Mouse (Mus musculus): ENCODE results near the gene Stk16. TPM values are rescaled to one million over a fixed set of nuclear protein-coding genes. Genes with fewer than 3 reads are reported as not detected.

Gene Stk16
- polyA plus RNA-seq, 1 experiment from 2014 or later, result 138 TPM

GRCm38 (mm10) chr1:75215785-75216184 lies 5.1 kb downstream of the Stk16 start:
- Histone ChIP-seq H3K27ac (no peak overlapping the region), H3K27me3 (peaks cover 54% of the 10 kb centered on the region), H3K9me3 (no peaks in the 10 kb centered on the region), H3K4me2 (replicated peaks) (no peak overlapping the region), H3K4me3 (no peak overlapping the region), H3K9ac (no peak overlapping the region), H3K4me1 (peaks cover 31% of the 10 kb centered on the region), H3K36me3 (peaks cover 41% of the 10 kb centered on the region)
- WGBS, result 90% methylated on average over 9 of the region's 9 CpGs
- ATAC-seq (ENCODE audit: low FRiP score, low read depth), result no peak

- peaks cover 23% of the 10 kb centered on the region for H3K4me1 ChIP-seq
- H3K36me3 ChIP-seq, result peaks cover 39% of the 10 kb centered on the region
- no peak overlapping the region for H3K27ac ChIP-seq
- no peak for ATAC-seq (ENCODE audit: low FRiP score, low read depth)
- peak overlapping the region; percentile 96; the same call in 1 of the 2 replicates for H3K4me2 ChIP-seq (replicated peaks)
- H3K4me3 ChIP-seq, result no peak overlapping the region
- no peaks in the 10 kb centered on the region for H3K9me3 ChIP-seq
- peaks cover 66% of the 10 kb centered on the region for H3K27me3 ChIP-seq
- H3K9ac ChIP-seq, result no peak overlapping the region
- 74% methylated on average over 13 of the region's 13 CpGs for WGBS
Observed at GRCm38 (mm10) chr1:75216797-75217585, 6.4 kb downstream of the Stk16 start.

GRCm38 (mm10) chr1:75217893-75218226 lies 7.2 kb downstream of the Stk16 start:
- Histone ChIP-seq H3K4me3 (peak overlapping the region; percentile 61), H3K27ac (no peak overlapping the region), H3K27me3 (peaks cover 72% of the 10 kb centered on the region), H3K9ac (peak overlapping the region; percentile 51), H3K4me1 (peaks cover 15% of the 10 kb centered on the region), H3K36me3 (peaks cover 32% of the 10 kb centered on the region), H3K4me2 (replicated peaks) (peak overlapping the region; percentile 96), H3K9me3 (no peaks in the 10 kb centered on the region)
- no peak for ATAC-seq (ENCODE audit: low FRiP score, low read depth)
- WGBS, result 3% methylated on average over 6 of the region's 6 CpGs

- Histone ChIP-seq H3K4me2 (replicated peaks) (peak overlapping the region; percentile 96), H3K4me3 (peak overlapping the region; percentile 61), H3K9me3 (no peaks in the 10 kb centered on the region), H3K36me3 (peaks cover 26% of the 10 kb centered on the region), H3K27me3 (peaks cover 72% of the 10 kb centered on the region), H3K27ac (no peak overlapping the region), H3K9ac (peak overlapping the region; percentile 51), H3K4me1 (peaks cover 15% of the 10 kb centered on the region)
- 1% methylated on average over 38 of the region's 38 CpGs for WGBS
- peak; percentile 64 for ATAC-seq (ENCODE audit: low FRiP score, low read depth)
Observed at GRCm38 (mm10) chr1:75218227-75219001, 7.8 kb downstream of the Stk16 start.

- Histone ChIP-seq H3K27ac (no peak overlapping the region), H3K9ac (peak overlapping the region; percentile 54), H3K27me3 (peaks cover 72% of the 10 kb centered on the region), H3K4me3 (peak overlapping the region; percentile 61), H3K4me1 (peaks cover 15% of the 10 kb centered on the region), H3K9me3 (no peaks in the 10 kb centered on the region), H3K36me3 (peaks cover 19% of the 10 kb centered on the region), H3K4me2 (replicated peaks) (peak overlapping the region; percentile 96)
- 1% methylated on average over 24 of the region's 24 CpGs for WGBS
- peak; percentile 88 for ATAC-seq (ENCODE audit: low FRiP score, low read depth)
Observed at GRCm38 (mm10) chr1:75219078-75219477, 8.4 kb downstream of the Stk16 start.

- Histone ChIP-seq H3K9me3 (no peaks in the 10 kb centered on the region), H3K36me3 (peaks cover 15% of the 10 kb centered on the region), H3K27ac (no peak within 1 kb of the TSS), H3K4me1 (peaks cover 15% of the 10 kb centered on the region), H3K4me2 (replicated peaks) (peak within 1 kb of the TSS; percentile 96), H3K4me3 (peak within 1 kb of the TSS; percentile 61), H3K27me3 (peaks cover 72% of the 10 kb centered on the region), H3K9ac (peak within 1 kb of the TSS; percentile 54)
- under 1% methylated on average over 34 of the region's 34 CpGs for WGBS
- no peak for ATAC-seq (ENCODE audit: low FRiP score, low read depth)
Observed at GRCm38 (mm10) chr1:75219531-75219930, 8.9 kb downstream of the Stk16 start, which contains the start of gene Tuba4a. TSS of gene Tuba4a (minus strand) at chr1:75219865.

GRCm38 (mm10) chr1:75221538-75221937 lies 10.9 kb downstream of the Stk16 start:
- WGBS, result 72% methylated on average over 3 of the region's 3 CpGs
- Histone ChIP-seq H3K36me3 (no peaks in the 10 kb centered on the region), H3K9ac (no peak overlapping the region), H3K4me3 (no peak overlapping the region), H3K9me3 (no peaks in the 10 kb centered on the region), H3K4me2 (replicated peaks) (no peak overlapping the region), H3K4me1 (peaks cover 15% of the 10 kb centered on the region), H3K27me3 (peaks cover 64% of the 10 kb centered on the region), H3K27ac (no peak overlapping the region)
- no peak for ATAC-seq (ENCODE audit: low FRiP score, low read depth)

GRCm38 (mm10) chr1:75222926-75223325 lies 12.3 kb downstream of the Stk16 start:
- H3K9me3 ChIP-seq, result no peaks in the 10 kb centered on the region
- H3K9ac ChIP-seq, result no peak overlapping the region
- H3K27me3 ChIP-seq, result peaks cover 50% of the 10 kb centered on the region
- H3K4me3 ChIP-seq, result no peak overlapping the region
- no peak for ATAC-seq (ENCODE audit: low FRiP score, low read depth)
- no peaks in the 10 kb centered on the region for H3K36me3 ChIP-seq
- H3K4me2 ChIP-seq (replicated peaks), result no peak overlapping the region
- H3K4me1 ChIP-seq, result peaks cover 15% of the 10 kb centered on the region
- WGBS, result 80% methylated on average over 6 of the region's 6 CpGs
- H3K27ac ChIP-seq, result no peak overlapping the region

DNA sequence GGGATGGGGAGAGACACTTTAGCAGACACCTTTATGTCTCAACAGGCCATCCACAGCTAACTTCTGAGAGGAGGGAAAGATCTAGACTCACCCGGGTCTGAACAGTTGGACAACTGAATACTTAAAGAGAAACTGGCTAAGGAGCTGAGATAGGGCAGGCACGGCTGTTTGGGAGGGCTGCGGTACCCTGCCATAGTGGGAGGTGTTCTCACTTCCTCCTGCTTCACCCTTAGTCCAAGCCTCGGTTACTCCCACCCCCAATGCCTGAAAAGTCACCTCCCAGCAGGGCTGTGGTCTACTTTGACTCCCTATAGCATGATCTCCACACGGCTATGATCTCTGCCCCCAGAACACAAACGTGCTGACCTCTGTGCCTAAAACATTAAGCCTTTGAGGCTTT lies 12.9 kb downstream of the Stk16 start:
- Histone ChIP-seq H3K9ac (no peak overlapping the region), H3K27ac (no peak overlapping the region), H3K27me3 (peaks cover 44% of the 10 kb centered on the region), H3K4me3 (no peak overlapping the region), H3K36me3 (no peaks in the 10 kb centered on the region), H3K9me3 (no peaks in the 10 kb centered on the region), H3K4me2 (replicated peaks) (no peak overlapping the region), H3K4me1 (peaks cover 9% of the 10 kb centered on the region)
- WGBS, result 70% methylated on average over 6 of the region's 6 CpGs
- ATAC-seq (ENCODE audit: low FRiP score, low read depth), result no peak

DNA sequence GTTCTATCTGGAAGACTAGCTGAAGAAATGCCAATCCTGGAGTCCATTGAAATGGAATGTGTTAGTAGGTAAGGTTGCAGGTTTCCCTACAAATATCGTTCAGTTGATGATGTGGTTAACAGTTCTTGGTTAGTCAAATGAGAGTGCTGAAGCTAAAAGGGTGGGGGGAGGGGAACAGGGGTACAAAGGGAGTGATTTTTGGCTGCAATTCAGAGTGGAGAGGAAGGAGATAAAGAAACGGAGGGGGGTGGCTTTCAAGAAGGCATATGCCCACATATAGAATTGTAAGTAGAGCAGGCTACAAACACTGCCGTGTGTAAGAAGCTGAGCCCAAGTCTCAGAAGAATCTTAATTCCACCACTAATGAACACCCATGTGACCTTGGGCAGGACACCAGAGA lies 14.8 kb downstream of the Stk16 start:
- no peak overlapping the region for H3K9ac ChIP-seq
- no peak for ATAC-seq (ENCODE audit: low FRiP score, low read depth)
- no peaks in the 10 kb centered on the region for H3K36me3 ChIP-seq
- 73% methylated on average over 3 of the region's 3 CpGs for WGBS
- no peak overlapping the region for H3K4me3 ChIP-seq
- H3K27me3 ChIP-seq, result peaks cover 28% of the 10 kb centered on the region
- no peaks in the 10 kb centered on the region for H3K4me1 ChIP-seq
- no peaks in the 10 kb centered on the region for H3K9me3 ChIP-seq
- no peak overlapping the region for H3K4me2 ChIP-seq (replicated peaks)
- no peak overlapping the region for H3K27ac ChIP-seq

GRCm38 (mm10) chr1:75226138-75226537 lies 15.5 kb downstream of the Stk16 start:
- H3K27ac ChIP-seq, result no peak overlapping the region
- no peaks in the 10 kb centered on the region for H3K4me1 ChIP-seq
- H3K27me3 ChIP-seq, result peaks cover 25% of the 10 kb centered on the region
- 50% methylated on average over 2 of the region's 2 CpGs for WGBS
- H3K4me3 ChIP-seq, result no peak overlapping the region
- H3K4me2 ChIP-seq (replicated peaks), result no peak overlapping the region
- no peaks in the 10 kb centered on the region for H3K9me3 ChIP-seq
- H3K36me3 ChIP-seq, result no peaks in the 10 kb centered on the region
- H3K9ac ChIP-seq, result no peak overlapping the region
- no peak for ATAC-seq (ENCODE audit: low FRiP score, low read depth)

- Histone ChIP-seq H3K4me3 (no peak overlapping the region), H3K9me3 (no peaks in the 10 kb centered on the region), H3K9ac (no peak overlapping the region), H3K36me3 (no peaks in the 10 kb centered on the region), H3K4me1 (no peaks in the 10 kb centered on the region), H3K27ac (no peak overlapping the region), H3K27me3 (peaks cover 11% of the 10 kb centered on the region; the same call in 1 of the 2 replicates), H3K4me2 (replicated peaks) (no peak overlapping the region)
- no peak for ATAC-seq (ENCODE audit: low FRiP score, low read depth)
- WGBS, result 66% methylated on average over 1 of the region's 1 CpGs
Observed at GRCm38 (mm10) chr1:75227653-75228052, 17.0 kb downstream of the Stk16 start.

All from limb, embryonic 13.5 days (tissue).